Mouse (Mus musculus): Measurements from ENCODE around the gene Stxbp3. TPM values are rescaled to one million over a fixed set of nuclear protein-coding genes. Genes with fewer than 3 reads are reported as not detected.
"Not testable (repeated sequence)": the region's sequence is repeated elsewhere in the genome, so short reads cannot be mapped to it uniquely, and the experiment has no call there.

The Stxbp3 gene
- polyA plus RNA-seq (2015; fragmentation: Nextera tagmentation; extraction: Ambion mirVana), result 14.0 and 14.1 TPM in 2 replicates

DNA sequence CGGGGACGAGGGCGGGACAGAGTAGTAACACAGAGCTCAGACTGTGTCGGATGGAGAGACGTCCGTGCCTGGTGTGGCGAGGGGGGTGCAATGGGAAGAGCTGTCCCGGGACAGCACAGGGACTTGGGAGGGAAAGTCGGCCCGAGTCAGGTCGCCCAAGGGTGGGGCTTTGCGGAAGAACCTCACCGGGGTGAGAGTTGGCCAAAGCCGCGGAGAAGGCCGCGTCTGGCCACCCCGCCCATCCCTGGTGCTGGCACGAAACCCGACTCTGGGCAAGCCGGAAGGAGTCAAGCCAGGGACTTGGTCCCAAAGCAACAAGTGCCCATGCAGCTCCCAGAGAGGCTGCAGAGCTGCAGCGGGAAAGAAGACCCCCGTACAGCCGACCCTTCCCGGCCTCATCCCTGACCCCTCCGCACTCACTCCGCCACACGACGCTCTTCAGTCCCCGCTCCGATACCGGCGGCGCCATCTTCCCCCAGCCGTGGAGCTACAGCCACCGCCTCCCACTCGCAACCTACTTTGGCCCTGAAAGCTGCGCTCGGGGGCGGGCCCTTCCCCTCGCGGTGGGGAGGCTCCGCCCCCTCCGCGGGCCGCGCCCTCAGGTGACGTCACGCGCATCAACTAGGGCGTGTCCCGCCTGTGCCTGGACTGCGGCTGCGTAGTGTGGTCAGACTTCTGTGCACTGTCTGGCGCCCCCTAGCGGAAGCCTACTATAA, at the start of gene Stxbp3:
TSS of gene Stxbp3 (minus strand) at position 527 of the 716 bp plus-strand sequence.
- WGBS, result under 1% methylated on average over 56 of the region's 56 CpGs

DNA sequence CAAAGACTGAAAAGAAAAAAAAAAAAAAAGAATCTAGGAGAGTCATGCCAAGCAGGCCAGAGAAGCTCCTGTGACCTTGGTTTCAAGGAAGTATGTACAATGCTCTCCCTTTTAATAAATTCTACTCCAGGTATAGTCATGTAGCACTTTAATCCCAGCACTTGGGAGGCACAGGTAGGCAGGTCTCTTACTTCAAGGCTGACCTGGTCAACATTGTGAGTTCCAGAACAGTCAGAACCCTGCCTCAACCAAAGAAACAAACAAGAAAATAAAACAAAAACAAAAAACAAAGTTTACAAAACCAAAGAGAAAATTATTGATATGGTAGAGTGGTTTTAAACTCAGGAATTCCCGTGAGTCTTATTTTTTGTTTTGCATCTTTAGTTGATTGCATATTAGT, 49.6 kb upstream of the Stxbp3 start, which contains the start of gene Fndc7:
TSS of gene Fndc7 (minus strand) at position 101 of the 400 bp plus-strand sequence.
- ATAC-seq (replicated peaks), result no peak
- Histone ChIP-seq H3K4me2 (no peak within 1 kb of the TSS), H3K27ac (no peak within 1 kb of the TSS), H3K4me3 (no peak within 1 kb of the TSS), H3K9ac (no peak within 1 kb of the TSS), H3K27me3 (replicated peaks) (no peaks in the 10 kb centered on the region), H3K9me3 (no peaks in the 10 kb centered on the region), H3K36me3 (replicated peaks) (no peaks in the 10 kb centered on the region), H3K4me1 (0 out of 2 replicates have a peak, but pooled peaks cover 2% of the 10 kb centered on the region)
- 96% methylated on average over 1 of the region's 1 CpGs for WGBS

More for the DNA sequence above, at the start of gene Stxbp3:
- Histone ChIP-seq H3K4me2 (peak within 1 kb of the TSS; percentile 70), H3K9ac (peak within 1 kb of the TSS; percentile 55), H3K36me3 (replicated peaks) (no peaks in the 10 kb centered on the region), H3K4me1 (peaks cover 12% of the 10 kb centered on the region), H3K4me3 (peak within 1 kb of the TSS; percentile 65), H3K9me3 (no peaks in the 10 kb centered on the region), H3K27me3 (replicated peaks) (no peaks in the 10 kb centered on the region), H3K27ac (peak within 1 kb of the TSS; percentile 61)
- ATAC-seq (replicated peaks), result peak; percentile 97

DNA sequence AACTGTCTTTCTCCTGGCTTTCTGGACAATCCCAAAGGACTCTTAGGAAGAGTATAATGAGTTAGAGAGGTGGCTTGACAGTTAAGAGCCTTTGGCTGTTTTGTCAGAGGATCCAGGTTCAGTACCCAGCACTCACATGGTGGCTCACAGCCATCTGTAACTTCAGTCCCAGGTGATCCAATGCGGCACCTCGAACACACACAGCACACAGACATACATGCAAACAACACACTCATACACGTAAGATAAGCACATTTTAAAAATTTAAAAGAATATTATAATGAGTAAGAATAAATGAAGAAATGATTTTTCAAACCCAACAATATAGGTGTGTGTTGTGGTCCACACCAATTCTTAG, 47.3 kb upstream of the Stxbp3 start:
- Histone ChIP-seq H3K4me2 (no peak overlapping the region), H3K4me1 (0 out of 2 replicates have a peak, but pooled peaks cover 2% of the 10 kb centered on the region), H3K27me3 (replicated peaks) (no peaks in the 10 kb centered on the region), H3K27ac (no peak overlapping the region), H3K36me3 (replicated peaks) (no peaks in the 10 kb centered on the region), H3K4me3 (no peak overlapping the region), H3K9ac (no peak overlapping the region), H3K9me3 (no peaks in the 10 kb centered on the region)
- ATAC-seq (replicated peaks), result no peak
- WGBS, result 93% methylated on average over 3 of the region's 3 CpGs

DNA sequence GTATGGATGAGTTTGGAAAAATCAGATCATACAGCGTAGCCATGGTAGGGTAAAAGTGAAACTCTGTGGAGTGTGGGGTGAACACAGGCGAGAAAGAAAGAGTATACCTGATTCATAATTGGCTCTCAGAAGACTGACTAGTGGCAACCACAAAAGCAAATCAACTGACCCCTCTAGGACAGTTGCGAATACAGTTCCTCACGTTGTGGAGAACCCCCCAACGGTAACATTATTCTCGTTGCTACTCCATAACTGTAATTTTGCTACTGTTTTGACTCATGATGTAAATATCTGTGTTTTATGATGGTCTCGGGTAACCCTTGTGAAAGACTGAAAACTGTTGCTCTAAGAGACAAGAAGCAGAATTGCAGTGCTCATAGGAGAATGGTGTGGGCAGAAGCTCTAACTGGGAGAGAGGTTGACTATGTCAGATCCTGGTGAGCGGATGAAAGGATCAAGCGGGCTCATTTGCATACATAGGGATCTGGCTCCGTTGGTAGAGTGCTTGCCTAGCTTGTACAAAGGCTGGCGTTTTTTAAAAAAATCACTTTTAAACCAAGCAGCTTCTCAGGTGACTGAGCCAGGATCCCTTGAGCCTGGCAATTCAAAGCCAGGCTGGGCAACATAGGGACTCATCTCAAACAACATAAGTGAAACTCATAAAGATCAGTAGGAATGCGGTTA, 46.8 kb upstream of the Stxbp3 start:
- Histone ChIP-seq H3K36me3 (replicated peaks) (no peaks in the 10 kb centered on the region), H3K9me3 (no peaks in the 10 kb centered on the region), H3K4me3 (no peak overlapping the region), H3K4me2 (no peak overlapping the region), H3K4me1 (0 out of 2 replicates have a peak, but pooled peaks cover 2% of the 10 kb centered on the region), H3K27me3 (replicated peaks) (no peaks in the 10 kb centered on the region), H3K9ac (no peak overlapping the region), H3K27ac (no peak overlapping the region)
- no peak for ATAC-seq (replicated peaks)
- WGBS, result 62% methylated on average over 12 of the region's 12 CpGs

DNA sequence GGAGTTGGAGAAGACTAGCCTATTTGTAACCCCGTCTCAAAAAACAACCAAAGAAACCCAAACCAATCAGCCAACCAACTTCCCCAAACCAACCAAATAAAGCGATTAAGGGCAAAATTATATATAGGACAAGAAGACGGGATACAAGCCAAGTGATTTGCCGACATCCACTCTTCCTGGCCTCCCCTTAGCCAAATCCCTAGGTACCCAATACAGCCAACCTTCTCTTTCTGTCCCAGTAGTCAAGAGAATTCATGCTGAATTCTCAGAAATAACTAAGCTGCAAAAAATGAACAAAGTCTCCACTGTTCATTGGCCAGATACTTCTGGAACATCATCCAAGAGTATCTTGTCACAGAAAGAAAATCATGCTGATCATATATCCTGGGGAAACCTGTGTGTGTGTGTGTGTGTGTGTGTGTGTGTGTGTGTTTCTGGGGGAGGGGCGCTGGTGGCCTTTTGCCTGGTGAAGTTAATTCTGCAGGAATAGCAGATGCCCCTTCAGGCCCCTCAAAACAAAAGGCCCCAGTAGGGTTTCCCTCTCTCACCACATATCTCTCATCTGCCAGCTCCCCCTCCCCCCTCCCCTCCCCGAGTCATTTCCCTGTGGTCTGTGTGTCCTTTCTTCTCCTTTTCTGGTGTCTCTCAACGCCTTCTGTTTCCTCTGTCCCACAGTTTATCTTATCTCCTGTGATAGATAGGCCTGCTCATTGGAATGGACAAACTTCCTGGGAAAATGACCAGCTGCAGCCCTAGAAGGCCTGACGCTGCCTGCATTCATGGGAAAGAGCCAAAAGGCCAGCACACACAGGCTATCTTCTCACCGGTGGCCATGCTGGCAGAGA, 45.6 kb upstream of the Stxbp3 start:
- Histone ChIP-seq H3K9ac (no peak overlapping the region), H3K4me2 (no peak overlapping the region), H3K27ac (0 out of 2 replicates have a peak overlapping the region, but pooled peaks have one; percentile 6), H3K27me3 (replicated peaks) (no peaks in the 10 kb centered on the region), H3K9me3 (no peaks in the 10 kb centered on the region), H3K36me3 (replicated peaks) (no peaks in the 10 kb centered on the region), H3K4me3 (no peak overlapping the region), H3K4me1 (0 out of 2 replicates have a peak, but pooled peaks cover 2% of the 10 kb centered on the region)
- ATAC-seq (replicated peaks), result no peak
- 47% methylated on average over 9 of the region's 9 CpGs for WGBS

DNA sequence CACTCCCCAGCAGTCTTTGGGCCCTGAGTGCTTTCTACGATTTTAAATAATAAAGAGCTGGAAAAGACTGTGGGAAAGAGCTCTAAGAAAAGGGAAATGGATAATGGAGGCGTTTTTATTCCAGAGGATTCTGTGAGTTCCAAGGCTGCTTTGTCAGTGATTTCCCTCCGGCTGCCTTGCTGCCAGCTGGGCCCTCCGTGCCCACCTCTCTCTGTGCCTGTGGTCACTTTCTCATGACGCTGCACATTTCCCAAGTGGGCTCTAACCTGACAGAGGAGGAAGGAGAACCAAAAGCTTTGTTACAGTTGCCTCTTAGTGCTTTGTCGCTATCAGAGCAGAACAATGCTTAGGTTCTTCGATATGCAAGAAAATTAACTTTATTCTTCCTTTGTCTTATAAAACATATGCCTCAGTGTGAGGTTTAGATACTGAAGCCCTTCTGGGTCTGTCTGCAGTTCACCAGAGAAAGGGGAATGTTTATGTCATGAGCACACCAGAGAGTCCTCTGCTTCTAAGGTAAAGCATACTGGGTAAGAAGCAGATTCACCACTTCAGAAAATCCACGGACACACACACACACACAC, 44.5 kb upstream of the Stxbp3 start:
- Histone ChIP-seq H3K9me3 (no peaks in the 10 kb centered on the region), H3K27ac (no peak overlapping the region), H3K36me3 (replicated peaks) (no peaks in the 10 kb centered on the region), H3K4me2 (no peak overlapping the region), H3K4me1 (0 out of 2 replicates have a peak, but pooled peaks cover 2% of the 10 kb centered on the region), H3K9ac (no peak overlapping the region), H3K4me3 (no peak overlapping the region), H3K27me3 (replicated peaks) (no peaks in the 10 kb centered on the region)
- WGBS, result 39% methylated on average over 8 of the region's 8 CpGs
- no peak for ATAC-seq (replicated peaks)

DNA sequence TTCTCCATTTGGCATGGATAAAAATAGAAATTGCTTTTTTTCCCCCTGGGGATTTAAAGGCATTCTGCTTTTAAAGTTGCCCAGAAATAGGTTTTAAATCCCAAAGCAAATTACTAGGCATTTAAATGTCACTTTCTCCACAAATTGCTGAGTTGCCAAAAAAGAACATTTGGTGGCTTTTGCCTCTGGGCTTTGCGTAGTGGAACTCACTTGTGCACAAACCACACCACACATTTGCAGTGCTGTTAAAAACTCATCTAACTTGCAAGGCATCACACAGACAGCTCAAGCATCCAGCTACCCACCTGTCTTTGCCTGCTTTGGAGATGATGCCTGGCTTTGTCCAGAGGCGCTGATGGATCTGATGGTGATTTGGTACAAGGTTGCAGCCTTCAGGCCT, 42.7 kb upstream of the Stxbp3 start:
- H3K9me3 ChIP-seq, result no peaks in the 10 kb centered on the region
- H3K4me2 ChIP-seq, result no peak overlapping the region
- no peaks in the 10 kb centered on the region for H3K27me3 ChIP-seq (replicated peaks)
- H3K4me1 ChIP-seq, result peaks cover 5% of the 10 kb centered on the region; the same call in 1 of the 2 replicates
- H3K27ac ChIP-seq, result no peak overlapping the region
- no peak overlapping the region for H3K4me3 ChIP-seq
- no peaks in the 10 kb centered on the region for H3K36me3 ChIP-seq (replicated peaks)
- H3K9ac ChIP-seq, result no peak overlapping the region
- ATAC-seq (replicated peaks), result no peak
- WGBS, result 88% methylated on average over 2 of the region's 2 CpGs

DNA sequence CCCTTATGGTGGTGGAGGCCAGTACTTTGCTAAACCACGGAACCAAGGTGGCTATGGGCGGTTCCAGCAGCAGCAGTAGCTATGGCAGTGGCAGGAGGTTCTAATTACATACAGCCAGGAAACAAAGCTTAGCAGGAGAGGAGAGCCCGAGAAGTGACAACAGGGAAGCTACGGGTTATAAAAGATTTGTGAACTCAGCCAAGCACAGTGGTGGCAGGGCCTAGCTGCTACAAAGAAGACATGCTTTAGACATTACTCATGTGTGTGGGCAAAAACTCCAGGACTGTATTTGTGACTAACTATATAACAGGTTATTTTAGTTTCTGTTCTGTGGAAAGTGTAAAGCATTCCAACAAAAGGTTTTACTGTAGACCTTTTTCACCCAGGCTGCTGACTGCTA, 41.5 kb upstream of the Stxbp3 start:
- H3K4me1 ChIP-seq; ATAC-seq (replicated peaks); H3K9me3 ChIP-seq; H3K27ac ChIP-seq; H3K4me3 ChIP-seq; H3K36me3 ChIP-seq (replicated peaks); H3K4me2 ChIP-seq; H3K9ac ChIP-seq; H3K27me3 ChIP-seq (replicated peaks): not testable (repeated sequence)
- WGBS, result 25% methylated on average over 4 of the region's 4 CpGs

DNA sequence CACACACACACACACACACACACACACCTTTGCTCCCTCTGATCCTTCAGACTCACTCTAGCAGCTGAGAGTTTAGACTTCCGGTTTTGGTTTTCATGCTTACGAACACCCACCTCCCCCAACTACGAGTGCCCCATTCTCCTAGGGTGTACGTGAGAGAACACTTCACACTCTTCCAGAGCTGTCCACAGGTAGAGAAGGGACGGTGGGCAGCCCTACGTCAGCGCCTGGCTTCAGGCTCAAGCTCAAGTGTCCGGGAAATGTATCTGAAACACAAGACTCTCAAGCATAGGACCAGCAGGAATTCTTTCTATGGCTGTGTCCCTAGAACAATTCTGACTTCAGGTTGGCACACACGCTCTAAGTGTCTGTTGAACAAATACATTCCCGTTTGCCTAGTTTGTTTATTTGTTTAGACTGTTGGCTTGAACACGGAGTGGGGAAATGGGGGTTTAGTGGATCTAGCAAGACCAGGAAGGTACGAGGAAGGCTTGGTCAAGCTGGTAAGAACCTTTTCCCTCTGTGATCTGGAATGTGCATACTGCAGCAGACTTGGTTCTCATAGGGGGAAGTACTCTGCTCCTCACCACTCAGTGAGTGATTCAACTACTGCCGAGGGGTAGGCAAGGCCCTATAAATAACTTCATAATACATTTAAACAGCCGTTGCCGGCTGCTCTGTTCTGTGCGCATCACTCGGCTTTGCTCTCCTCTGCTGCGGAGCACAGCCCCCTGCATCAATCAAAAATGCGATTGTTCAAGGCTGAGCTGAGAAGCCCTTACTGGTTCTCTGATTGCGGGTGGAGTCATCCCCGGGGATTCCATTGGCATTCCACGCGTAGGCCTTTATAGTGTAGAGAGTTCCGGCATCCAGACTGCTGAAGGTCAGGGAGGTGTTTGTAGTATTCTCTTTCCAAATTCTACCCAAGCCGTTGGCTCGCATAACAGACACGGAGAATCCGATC, 40.5 kb upstream of the Stxbp3 start:
- 70% methylated on average over 28 of the region's 28 CpGs for WGBS

DNA sequence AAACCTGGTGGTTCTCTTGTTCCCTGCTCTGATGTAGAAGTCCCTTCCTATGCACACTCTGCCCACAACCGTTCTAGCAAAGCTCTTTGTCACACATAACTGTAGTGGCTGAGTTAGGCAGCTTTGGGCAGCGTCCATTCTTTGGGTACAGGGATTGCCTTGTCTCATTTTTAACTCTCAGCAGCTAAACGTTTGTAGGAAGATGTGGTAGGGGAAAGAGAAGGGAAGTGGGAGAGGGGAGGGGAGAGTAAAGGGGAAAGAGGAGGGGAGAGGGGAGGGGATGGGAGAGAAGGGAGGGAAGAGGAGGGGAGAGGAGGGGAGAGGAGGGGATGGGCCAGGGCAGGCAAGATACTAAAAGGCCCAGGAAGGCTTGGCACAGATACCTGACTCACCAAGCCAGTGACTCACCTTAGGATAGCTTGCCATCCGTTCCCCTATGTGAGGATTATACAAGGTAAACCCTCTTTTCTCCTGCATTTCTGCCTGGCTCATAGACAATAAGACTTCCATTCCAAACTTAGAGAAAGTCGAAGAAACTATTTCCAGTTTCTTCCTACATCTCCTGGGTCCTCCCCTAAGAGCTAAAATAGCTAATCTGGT, 39.6 kb upstream of the Stxbp3 start:
- Histone ChIP-seq H3K4me2 (no peak overlapping the region), H3K9ac (no peak overlapping the region), H3K4me3 (no peak overlapping the region), H3K27me3 (replicated peaks) (no peaks in the 10 kb centered on the region), H3K4me1 (peaks cover 3% of the 10 kb centered on the region; the same call in 1 of the 2 replicates), H3K36me3 (replicated peaks) (no peaks in the 10 kb centered on the region), H3K9me3 (no peaks in the 10 kb centered on the region), H3K27ac (no peak overlapping the region)
- ATAC-seq (replicated peaks), result no peak
- 59% methylated on average over 5 of the region's 5 CpGs for WGBS

More for the DNA sequence above, 40.5 kb upstream of the Stxbp3 start:
- no peak for ATAC-seq (replicated peaks)
- Histone ChIP-seq H3K4me2 (no peak overlapping the region), H3K27me3 (replicated peaks) (no peaks in the 10 kb centered on the region), H3K9ac (no peak overlapping the region), H3K36me3 (replicated peaks) (no peaks in the 10 kb centered on the region), H3K27ac (no peak overlapping the region), H3K9me3 (no peaks in the 10 kb centered on the region), H3K4me1 (peaks cover 4% of the 10 kb centered on the region; the same call in 1 of the 2 replicates), H3K4me3 (no peak overlapping the region)

DNA sequence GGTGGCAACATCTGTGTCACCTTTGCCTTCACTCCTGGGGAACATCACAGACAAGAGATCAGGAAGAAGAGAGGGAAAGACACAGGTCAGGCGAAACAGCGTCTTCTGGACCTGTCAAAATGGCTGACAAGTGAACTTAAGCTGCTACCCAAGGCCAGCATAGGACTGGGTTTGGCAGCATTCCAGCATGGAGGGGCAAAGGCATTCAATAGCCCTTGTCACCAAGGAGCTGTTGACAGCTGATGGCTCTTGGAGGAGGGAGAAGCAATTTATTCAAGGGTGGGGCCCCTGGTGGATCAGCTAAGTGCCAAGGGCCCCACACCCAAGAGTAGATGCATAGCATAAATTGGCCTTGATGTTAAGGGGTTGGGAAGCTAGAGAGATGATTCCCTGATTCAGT, 38.8 kb upstream of the Stxbp3 start:
- 43% methylated on average over 2 of the region's 2 CpGs for WGBS
- H3K4me1 ChIP-seq, result peaks cover 3% of the 10 kb centered on the region; the same call in 1 of the 2 replicates
- no peaks in the 10 kb centered on the region for H3K9me3 ChIP-seq
- ATAC-seq (replicated peaks), result no peak
- no peak overlapping the region for H3K27ac ChIP-seq
- H3K9ac ChIP-seq, result no peak overlapping the region
- H3K4me2 ChIP-seq, result no peak overlapping the region
- H3K4me3 ChIP-seq, result no peak overlapping the region
- no peaks in the 10 kb centered on the region for H3K27me3 ChIP-seq (replicated peaks)
- no peaks in the 10 kb centered on the region for H3K36me3 ChIP-seq (replicated peaks)
